Mouse (Mus musculus) MEL (cell line): ENCODE measurements around the gene H2al1m. TPM values are rescaled to one million over a fixed set of nuclear protein-coding genes. Genes with fewer than 3 reads are reported as not detected.

Experiments used
- DNase-seq: peaks from one replicate; pipeline ENCODE4 v3.0.0; 2011; ENCODE audit warnings: low read depth, low spot score
- H3K27ac ChIP-seq: 2 replicates; pipeline ENCODE4 v1.5.1; 2012; ENCODE audit warnings: low read depth, mild to moderate bottlenecking, control low read depth, low read length, moderate library complexity; ENCODE audit not compliant: control insufficient read depth
- H3K27me3 ChIP-seq, 2 experiments: fragments of 150-350 bp in 1 of 2; sonication (generic) in 1 of 2; 2 replicates each; pipeline ENCODE4 v1.6.1; 2012; ENCODE audit warnings: low read length in 2 of 2, mild to moderate bottlenecking in 2 of 2, improper control_type of control experiment in 1 of 2, moderate library complexity in 1 of 2; ENCODE audit not compliant: insufficient read depth in 2 of 2, control insufficient read depth in 1 of 2
- H3K36me3 ChIP-seq, 2 experiments: 2 replicates each; pipeline ENCODE4 v1.6.1; 2012 to 2014; ENCODE audit warnings: low read length in 2 of 2, improper control_type of control experiment in 1 of 2, inconsistent platforms in 1 of 2, mild to moderate bottlenecking in 1 of 2; ENCODE audit not compliant: insufficient read depth in 2 of 2, control insufficient read depth in 1 of 2
- H3K4me1 ChIP-seq, 2 experiments: fragments of 150-350 bp in 1 of 2; sonication (generic) in 1 of 2; 2 replicates each; pipeline ENCODE4 v1.6.1; 2012; ENCODE audit warnings: low read length in 2 of 2, improper control_type of control experiment in 1 of 2, mild to moderate bottlenecking in 1 of 2; ENCODE audit not compliant: insufficient read depth in 2 of 2, control insufficient read depth in 1 of 2
- H3K4me3 ChIP-seq, 2 experiments: fragments of 150-350 bp in 1 of 2; sonication (generic) in 1 of 2; 2 replicates each; pipeline ENCODE4 v1.5.1; 2012; ENCODE audit warnings: low read depth in 2 of 2, low read length in 2 of 2, mild to moderate bottlenecking in 2 of 2, moderate library complexity in 2 of 2, control low read depth in 1 of 2, improper control_type of control experiment in 1 of 2; ENCODE audit not compliant: control insufficient read depth in 1 of 2, insufficient read depth in 1 of 2
- H3K79me2 ChIP-seq: 2 replicates; pipeline ENCODE4 v1.6.1; 2012; ENCODE audit warnings: mild to moderate bottlenecking, low read length, moderate library complexity; ENCODE audit not compliant: control insufficient read depth, poor library complexity, insufficient read depth
- H3K9ac ChIP-seq: 2 replicates; pipeline ENCODE4 v1.6.1; 2012; ENCODE audit warnings: low read depth, mild to moderate bottlenecking, control low read depth, low read length, moderate library complexity; ENCODE audit not compliant: control insufficient read depth, poor library complexity, severe bottlenecking
- H3K9me3 ChIP-seq: fragments of 150-350 bp; sonication (generic); replicated peaks from 2 replicates; pipeline ENCODE4 v1.6.1; 2012; ENCODE audit warnings: mild to moderate bottlenecking, low read length, improper control_type of control experiment, moderate library complexity; ENCODE audit not compliant: insufficient read depth
- CHD1 ChIP-seq: IDR thresholded peaks from 2 replicates; pipeline ENCODE4 v1.6.1; 2012; ENCODE audit warnings: low read depth, mild to moderate bottlenecking, inconsistent platforms, low read length, improper control_type of control experiment
- CHD2 ChIP-seq: IDR thresholded peaks from 2 replicates; pipeline ENCODE4 v1.6.1; 2011; ENCODE audit warnings: low read length, improper control_type of control experiment
- CTCF ChIP-seq, 3 experiments: IDR thresholded peaks in 2 of 3; conservative IDR thresholded peaks in 1 of 3; 2 replicates each; pipeline ENCODE4 v1.5.1; 2011 to 2012; ENCODE audit warnings: low read length in 3 of 3, low read depth in 2 of 3, mild to moderate bottlenecking in 2 of 3, improper control_type of control experiment in 1 of 3, inconsistent platforms in 1 of 3, mixed read lengths in 1 of 3, moderate library complexity in 1 of 3; ENCODE audit not compliant: control insufficient read depth in 1 of 3, insufficient read depth in 1 of 3, poor library complexity in 1 of 3, severe bottlenecking in 1 of 3
- E2F4 ChIP-seq: IDR thresholded peaks from 2 replicates; pipeline ENCODE4 v1.6.1; 2011; ENCODE audit warnings: low read depth, low read length, improper control_type of control experiment, borderline replicate concordance
- ELF1 ChIP-seq: IDR thresholded peaks from 2 replicates; pipeline ENCODE4 v1.6.1; 2014; ENCODE audit warnings: low read depth, mild to moderate bottlenecking, inconsistent platforms, low read length, improper control_type of control experiment, moderate library complexity
- EP300 ChIP-seq, 2 experiments: IDR thresholded peaks; 2 replicates each; pipeline ENCODE4 v1.6.1; 2011; ENCODE audit warnings: improper control_type of control experiment in 2 of 2, low read length in 2 of 2, low read depth in 1 of 2, mild to moderate bottlenecking in 1 of 2
- ETS1 ChIP-seq: IDR thresholded peaks from 2 replicates; pipeline ENCODE4 v1.6.1; 2012; ENCODE audit warnings: low read depth, mild to moderate bottlenecking, inconsistent platforms, low read length, improper control_type of control experiment, moderate library complexity
- GABPA ChIP-seq: IDR thresholded peaks from 2 replicates; pipeline ENCODE4 v1.6.1; 2012; ENCODE audit warnings: low read depth, mild to moderate bottlenecking, inconsistent platforms, low read length, improper control_type of control experiment, moderate library complexity
- GATA1 ChIP-seq: IDR thresholded peaks from 2 replicates; pipeline ENCODE4 v1.6.1; 2011; ENCODE audit warnings: low read depth, low read length, improper control_type of control experiment
- HCFC1 ChIP-seq: IDR thresholded peaks from 2 replicates; pipeline ENCODE4 v1.6.1; 2012; ENCODE audit warnings: low read depth, mild to moderate bottlenecking, inconsistent platforms, low read length, improper control_type of control experiment, moderate library complexity
- KAT2A ChIP-seq: conservative IDR thresholded peaks from 2 replicates; pipeline ENCODE4 v1.6.1; 2012; ENCODE audit warnings: low read depth, low read length, improper control_type of control experiment, inconsistent platforms
- MAFK ChIP-seq: IDR thresholded peaks from 2 replicates; pipeline ENCODE4 v1.6.1; 2011; ENCODE audit warnings: low read depth, mild to moderate bottlenecking, low read length, improper control_type of control experiment, borderline replicate concordance
- MAX ChIP-seq: IDR thresholded peaks from 2 replicates; pipeline ENCODE4 v1.6.1; 2011; ENCODE audit warnings: low read length, improper control_type of control experiment
- MAZ ChIP-seq: IDR thresholded peaks from 2 replicates; pipeline ENCODE4 v1.6.1; 2012; ENCODE audit warnings: low read depth, mild to moderate bottlenecking, inconsistent platforms, low read length, improper control_type of control experiment
- MXI1 ChIP-seq: IDR thresholded peaks from 2 replicates; pipeline ENCODE4 v1.6.1; 2011; ENCODE audit warnings: mild to moderate bottlenecking, low read depth, low read length, improper control_type of control experiment
- MYB ChIP-seq: IDR thresholded peaks from 2 replicates; pipeline ENCODE4 v1.6.1; 2011; ENCODE audit warnings: mild to moderate bottlenecking, low read depth, low read length, improper control_type of control experiment
- MYC ChIP-seq: IDR thresholded peaks from 2 replicates; pipeline ENCODE4 v1.6.1; 2011; ENCODE audit warnings: low read depth, mild to moderate bottlenecking, low read length, improper control_type of control experiment, moderate library complexity
- NELFE ChIP-seq: IDR thresholded peaks from 2 replicates; pipeline ENCODE4 v1.6.1; 2011; ENCODE audit warnings: low read depth, low read length, improper control_type of control experiment
- NRF1 ChIP-seq: IDR thresholded peaks from 2 replicates; pipeline ENCODE4 v1.6.1; 2014; ENCODE audit warnings: low read depth, mild to moderate bottlenecking, inconsistent platforms, low read length, improper control_type of control experiment, moderate library complexity; ENCODE audit not compliant: poor library complexity, insufficient read depth, severe bottlenecking
- POLR2A ChIP-seq, 2 experiments: IDR thresholded peaks; 2 replicates each; pipeline ENCODE4 v1.6.1; 2011 to 2012; ENCODE audit warnings: low read length in 2 of 2, mild to moderate bottlenecking in 2 of 2, control low read depth in 1 of 2, improper control_type of control experiment in 1 of 2, low read depth in 1 of 2, moderate library complexity in 1 of 2; ENCODE audit not compliant: control insufficient read depth in 1 of 2, insufficient read depth in 1 of 2, poor library complexity in 1 of 2
- RAD21 ChIP-seq: IDR thresholded peaks from 2 replicates; pipeline ENCODE4 v1.6.1; 2011; ENCODE audit warnings: mild to moderate bottlenecking, low read depth, low read length, improper control_type of control experiment
- RCOR1 ChIP-seq: IDR thresholded peaks from 2 replicates; pipeline ENCODE4 v1.6.1; 2012; ENCODE audit warnings: low read depth, mild to moderate bottlenecking, inconsistent platforms, low read length, improper control_type of control experiment
- SIN3A ChIP-seq: IDR thresholded peaks from 2 replicates; pipeline ENCODE4 v1.6.1; 2012; ENCODE audit warnings: low read length, improper control_type of control experiment, inconsistent platforms
- SMC3 ChIP-seq: IDR thresholded peaks from 2 replicates; pipeline ENCODE4 v1.6.1; 2011; ENCODE audit warnings: low read depth, low read length, improper control_type of control experiment
- TBP ChIP-seq: IDR thresholded peaks from 2 replicates; pipeline ENCODE4 v1.8.0; 2011; ENCODE audit warnings: low read depth, low read length, improper control_type of control experiment
- TCF12 ChIP-seq: IDR thresholded peaks from 2 replicates; pipeline ENCODE4 v1.6.1; 2014; ENCODE audit warnings: low read depth, mild to moderate bottlenecking, inconsistent platforms, low read length, improper control_type of control experiment, moderate library complexity
- UBTF ChIP-seq: IDR thresholded peaks from 2 replicates; pipeline ENCODE4 v1.6.1; 2012; ENCODE audit warnings: low read depth, mild to moderate bottlenecking, inconsistent platforms, low read length, improper control_type of control experiment, moderate library complexity, borderline replicate concordance; ENCODE audit not compliant: insufficient read depth
- USF1 ChIP-seq: IDR thresholded peaks from 2 replicates; pipeline ENCODE4 v1.6.1; 2014; ENCODE audit warnings: low read depth, mild to moderate bottlenecking, inconsistent platforms, low read length, improper control_type of control experiment, moderate library complexity
- USF2 ChIP-seq, 2 experiments: IDR thresholded peaks; 2 replicates each; pipeline ENCODE4 v1.6.1; 2011 to 2012; ENCODE audit warnings: improper control_type of control experiment in 2 of 2, low read length in 2 of 2, borderline replicate concordance in 1 of 2, inconsistent platforms in 1 of 2, low read depth in 1 of 2, mild to moderate bottlenecking in 1 of 2; ENCODE audit not compliant: insufficient read depth in 1 of 2
- ZC3H11A ChIP-seq: IDR thresholded peaks from 2 replicates; pipeline ENCODE4 v1.6.1; 2012; ENCODE audit warnings: low read depth, mild to moderate bottlenecking, inconsistent platforms, low read length, improper control_type of control experiment
- ZKSCAN1 ChIP-seq: IDR thresholded peaks from 2 replicates; pipeline ENCODE4 v1.6.1; 2012; ENCODE audit warnings: low read depth, mild to moderate bottlenecking, inconsistent platforms, low read length, improper control_type of control experiment, moderate library complexity
- ZNF384 ChIP-seq: IDR thresholded peaks from 2 replicates; pipeline ENCODE4 v1.6.1; 2012; ENCODE audit warnings: low read depth, mild to moderate bottlenecking, inconsistent platforms, low read length, improper control_type of control experiment
- polyA plus RNA-seq, 2 experiments: library from polyadenylated mRNA; stranded (reverse) in 1 of 2; unstranded in 1 of 2; fragments of >175 nt in 1 of 2; fragments of >200 nt in 1 of 2; gene quantifications; 2 replicates each; pipeline versions ENCODE4 v1.2.1 to v1.2.4; 2012; ENCODE audit warnings: low replicate concordance in 2 of 2, low read depth in 1 of 2; ENCODE audit not compliant: insufficient read length in 2 of 2, insufficient read depth in 1 of 2, missing spikeins in 1 of 2
- total RNA-seq: library from RNA; depleted of rRNA; stranded (reverse); fragments of 300-350 nt; gene quantifications from 2 replicates; pipeline ENCODE4 v1.2.3, GENCODE M21; 2012

H2al1m gene
- total and polyA plus RNA-seq, 3 experiments = 0.85 to 3.5 TPM; not detected in 1

DNA sequence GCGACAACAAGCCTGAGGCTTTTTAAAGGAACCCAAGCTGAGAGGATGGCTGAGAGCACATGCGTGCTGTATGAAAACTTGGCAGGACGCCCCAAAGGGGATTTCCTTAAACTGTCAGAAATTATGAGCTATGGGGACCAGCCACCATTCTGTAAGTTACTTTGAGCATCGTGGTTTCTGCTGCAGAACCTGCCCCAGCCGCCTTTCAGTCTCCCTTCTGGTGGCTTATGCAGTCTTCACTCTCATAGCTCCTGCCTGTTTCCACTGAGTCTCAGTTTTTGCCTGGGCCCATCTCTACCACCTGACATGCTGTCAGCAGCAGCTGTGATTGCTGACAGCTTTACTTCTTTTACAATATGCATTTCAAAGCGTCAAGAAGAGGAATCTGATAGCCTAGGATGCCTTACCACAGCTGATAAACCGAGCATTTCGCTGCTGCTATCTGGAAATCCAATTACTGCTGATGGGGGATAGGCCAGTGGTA lies 40.1 kb upstream of the H2al1m start:
- Histone ChIP-seq H3K36me3 (peaks cover 0 to 51% of the 10 kb centered on the region in 2 experiments; a peak in 2 of 4 replicates), H3K79me2 (no peaks in the 10 kb centered on the region), H3K27ac (peak overlapping the region; percentile 86), H3K4me1 (peaks cover 30 to 39% of the 10 kb centered on the region in 2 experiments), H3K4me3 (peak overlapping the region in 1 of 2 experiments; percentile 42; a peak in 1 of 4 replicates), H3K9me3 (no peaks in the 10 kb centered on the region), H3K9ac (peak overlapping the region; percentile 59; the same call in 1 of the 2 replicates), H3K27me3 (no peaks in the 10 kb centered on the region)
- TF ChIP-seq TBP = no peak
- peak; percentile 34; the same call in 1 of the 2 replicates for TF ChIP-seq SIN3A
- TF ChIP-seq ELF1 = no peak
- no peak for TF ChIP-seq RAD21
- TF ChIP-seq NRF1 = no peak
- no peak for TF ChIP-seq CHD1
- TF ChIP-seq KAT2A = no peak
- peak; percentile 69 for TF ChIP-seq ETS1
- no peak for TF ChIP-seq ZKSCAN1
- 0 out of 2 replicates have a peak, but pooled peaks have one; percentile 41 for TF ChIP-seq MAZ
- no peak for TF ChIP-seq MAX
- TF ChIP-seq GABPA = no peak
- peak; percentile 91 for TF ChIP-seq RCOR1
- no peak for TF ChIP-seq POLR2A (IDR thresholded peaks at IDR 0.05; ENCODE audit: control insufficient read depth in 1 of 2, insufficient read depth in 1 of 2, low read depth in 1 of 2, low read length in 2 of 2, poor library complexity in 1 of 2)
- TF ChIP-seq MYC = 0 out of 2 replicates have a peak, but pooled peaks have one; percentile 42
- TF ChIP-seq CTCF (IDR thresholded peaks at IDR 0.05 in 2 of 3, conservative IDR thresholded peaks at IDR 0.05 in 1 of 3; ENCODE audit: control insufficient read depth in 1 of 3, insufficient read depth in 1 of 3, low read depth in 2 of 3, low read length in 3 of 3, poor library complexity in 1 of 3, severe bottlenecking in 1 of 3) = no peak
- TF ChIP-seq MXI1 = peak; percentile 54
- peak; percentile 77 for TF ChIP-seq TCF12
- peak; percentile 55 to 56; a peak in 2 of 4 replicates for TF ChIP-seq EP300 (IDR thresholded peaks at IDR 0.05; ENCODE audit: low read depth in 1 of 2, low read length in 2 of 2)
- TF ChIP-seq USF1 = 0 out of 2 replicates have a peak, but pooled peaks have one; percentile 15
- TF ChIP-seq E2F4 = no peak
- peak; percentile 77 for TF ChIP-seq GATA1
- TF ChIP-seq NELFE = no peak
- TF ChIP-seq USF2 (IDR thresholded peaks at IDR 0.05; ENCODE audit: borderline replicate concordance in 1 of 2, insufficient read depth in 1 of 2, low read depth in 1 of 2, low read length in 2 of 2) = no peak
- TF ChIP-seq MAFK = 0 out of 2 replicates have a peak, but pooled peaks have one; percentile 20
- TF ChIP-seq HCFC1 = 0 out of 2 replicates have a peak, but pooled peaks have one; percentile 20
- no peak for TF ChIP-seq MYB
- no peak for TF ChIP-seq ZC3H11A
- TF ChIP-seq SMC3 = no peak
- no peak for TF ChIP-seq CHD2
- TF ChIP-seq UBTF = no peak
- TF ChIP-seq ZNF384 = no peak
- DNase-seq = peak; percentile 80
